Mouse (Mus musculus): ENCODE results near the gene E130218I03Rik. TPM values are rescaled to one million over a fixed set of nuclear protein-coding genes. Genes with fewer than 3 reads are reported as not detected.

Gene E130218I03Rik
- polyA plus RNA-seq, 2 experiments = 0.10 to 0.67 TPM

- ATAC-seq (ENCODE audit: low FRiP score, low read depth) = no peak
- WGBS = 61% methylated on average over 11 of the region's 11 CpGs
- no peak overlapping the region for H3K9ac ChIP-seq (ENCODE audit: low read depth, low read length, severe bottlenecking)
- no peak overlapping the region for H3K4me3 ChIP-seq (replicated peaks; ENCODE audit: low read length)
- no peak overlapping the region for H3K4me2 ChIP-seq (replicated peaks; ENCODE audit: low read depth, low read length, severe bottlenecking)
- H3K27me3 ChIP-seq (ENCODE audit: control insufficient read depth, insufficient read depth, low read length) = no peaks in the 10 kb centered on the region
- no peaks in the 10 kb centered on the region for H3K4me1 ChIP-seq (ENCODE audit: control insufficient read depth, insufficient read depth, low read length)
- no peaks in the 10 kb centered on the region for H3K36me3 ChIP-seq (ENCODE audit: control insufficient read depth, insufficient read depth, low read length)
- H3K9me3 ChIP-seq (ENCODE audit: control insufficient read depth, low read length) = no peaks in the 10 kb centered on the region
- no peak overlapping the region for H3K27ac ChIP-seq (replicated peaks; ENCODE audit: low read depth, low read length)
- DNase-seq (ENCODE audit: low spot score) = no peak
- TF ChIP-seq POLR2A (IDR thresholded peaks at IDR 0.05; ENCODE audit: borderline replicate concordance, extremely low read depth, insufficient read depth, insufficient read length) = no peak
These were observed 20.5 kb upstream of the E130218I03Rik start for GRCm38 (mm10) chr4:134222793-134223600.

- no peak for TF ChIP-seq POLR2A (IDR thresholded peaks at IDR 0.05; ENCODE audit: borderline replicate concordance, extremely low read depth, insufficient read depth, insufficient read length)
- no peak within 1 kb of the TSS for H3K4me3 ChIP-seq (replicated peaks; ENCODE audit: low read length)
- H3K4me2 ChIP-seq (replicated peaks; ENCODE audit: low read depth, low read length, severe bottlenecking) = no peak within 1 kb of the TSS
- H3K9ac ChIP-seq (ENCODE audit: low read depth, low read length, severe bottlenecking) = no peak within 1 kb of the TSS
- no peaks in the 10 kb centered on the region for H3K9me3 ChIP-seq (ENCODE audit: control insufficient read depth, low read length)
- DNase-seq (ENCODE audit: low spot score) (no peak), ATAC-seq (ENCODE audit: low FRiP score, low read depth) (no peak)
- H3K27ac ChIP-seq (replicated peaks; ENCODE audit: low read depth, low read length) = no peak within 1 kb of the TSS
- H3K36me3 ChIP-seq (ENCODE audit: control insufficient read depth, insufficient read depth, low read length) = no peaks in the 10 kb centered on the region
- WGBS = 72% methylated on average over 8 of the region's 8 CpGs
- H3K27me3 ChIP-seq (ENCODE audit: control insufficient read depth, insufficient read depth, low read length) = no peaks in the 10 kb centered on the region
- H3K4me1 ChIP-seq (ENCODE audit: control insufficient read depth, insufficient read depth, low read length) = no peaks in the 10 kb centered on the region
These were observed 16.3 kb upstream of the E130218I03Rik start, which contains the start of gene Catsper4 for GRCm38 (mm10) chr4:134227194-134227593. Gene Catsper4 (minus strand): TSS chr4:134227383.

- ATAC-seq (ENCODE audit: low FRiP score, low read depth) = no peak
- DNase-seq (ENCODE audit: low spot score) = no peak
These were observed 13.0 kb upstream of the E130218I03Rik start for GRCm38 (mm10) chr4:134230431-134230830.

GRCm38 (mm10) chr4:134234876-134235275 is 8.6 kb upstream of the E130218I03Rik start:
- H3K4me2 ChIP-seq (replicated peaks; ENCODE audit: low read depth, low read length, severe bottlenecking) = no peak overlapping the region
- H3K36me3 ChIP-seq (ENCODE audit: control insufficient read depth, insufficient read depth, low read length) = no peaks in the 10 kb centered on the region
- ATAC-seq (ENCODE audit: low FRiP score, low read depth) (no peak), DNase-seq (ENCODE audit: low spot score) (no peak)
- H3K9me3 ChIP-seq (ENCODE audit: control insufficient read depth, low read length) = no peaks in the 10 kb centered on the region
- H3K4me3 ChIP-seq (replicated peaks; ENCODE audit: low read length) = no peak overlapping the region
- WGBS = 83% methylated on average over 5 of the region's 5 CpGs
- peaks cover 21% of the 10 kb centered on the region for H3K27me3 ChIP-seq (ENCODE audit: control insufficient read depth, insufficient read depth, low read length)
- H3K9ac ChIP-seq (ENCODE audit: low read depth, low read length, severe bottlenecking) = no peak overlapping the region
- no peak for TF ChIP-seq POLR2A (IDR thresholded peaks at IDR 0.05; ENCODE audit: borderline replicate concordance, extremely low read depth, insufficient read depth, insufficient read length)
- no peak overlapping the region for H3K27ac ChIP-seq (replicated peaks; ENCODE audit: low read depth, low read length)
- 0 out of 2 replicates have a peak, but pooled peaks cover 6% of the 10 kb centered on the region for H3K4me1 ChIP-seq (ENCODE audit: control insufficient read depth, insufficient read depth, low read length)

More at GRCm38 (mm10) chr4:134230431-134230830, 13.0 kb upstream of the E130218I03Rik start:
- 31% methylated on average over 8 of the region's 8 CpGs for WGBS
- Histone ChIP-seq H3K4me3 (replicated peaks; ENCODE audit: low read length) (no peak overlapping the region), H3K27me3 (ENCODE audit: control insufficient read depth, insufficient read depth, low read length) (no peaks in the 10 kb centered on the region), H3K4me2 (replicated peaks; ENCODE audit: low read depth, low read length, severe bottlenecking) (no peak overlapping the region), H3K9ac (ENCODE audit: low read depth, low read length, severe bottlenecking) (no peak overlapping the region), H3K4me1 (ENCODE audit: control insufficient read depth, insufficient read depth, low read length) (no peaks in the 10 kb centered on the region), H3K36me3 (ENCODE audit: control insufficient read depth, insufficient read depth, low read length) (no peaks in the 10 kb centered on the region), H3K9me3 (ENCODE audit: control insufficient read depth, low read length) (no peaks in the 10 kb centered on the region), H3K27ac (replicated peaks; ENCODE audit: low read depth, low read length) (no peak overlapping the region)
- no peak for TF ChIP-seq POLR2A (IDR thresholded peaks at IDR 0.05; ENCODE audit: borderline replicate concordance, extremely low read depth, insufficient read depth, insufficient read length)

- DNase-seq (ENCODE audit: low spot score) = no peak
- no peak for ATAC-seq (ENCODE audit: low FRiP score, low read depth)
- H3K9me3 ChIP-seq (ENCODE audit: control insufficient read depth, low read length) = no peaks in the 10 kb centered on the region
- H3K4me2 ChIP-seq (replicated peaks; ENCODE audit: low read depth, low read length, severe bottlenecking) = peak overlapping the region; percentile 34
- no peaks in the 10 kb centered on the region for H3K36me3 ChIP-seq (ENCODE audit: control insufficient read depth, insufficient read depth, low read length)
- H3K27ac ChIP-seq (replicated peaks; ENCODE audit: low read depth, low read length) = no peak overlapping the region
- peak overlapping the region; percentile 27 for H3K4me3 ChIP-seq (replicated peaks; ENCODE audit: low read length)
- no peak for TF ChIP-seq POLR2A (IDR thresholded peaks at IDR 0.05; ENCODE audit: borderline replicate concordance, extremely low read depth, insufficient read depth, insufficient read length)
- H3K4me1 ChIP-seq (ENCODE audit: control insufficient read depth, insufficient read depth, low read length) = 0 out of 2 replicates have a peak, but pooled peaks cover 6% of the 10 kb centered on the region
- H3K9ac ChIP-seq (ENCODE audit: low read depth, low read length, severe bottlenecking) = peak overlapping the region; percentile 44
- WGBS = 26% methylated on average over 19 of the region's 19 CpGs
- H3K27me3 ChIP-seq (ENCODE audit: control insufficient read depth, insufficient read depth, low read length) = peaks cover 21% of the 10 kb centered on the region
These were observed 5.7 kb upstream of the E130218I03Rik start for GRCm38 (mm10) chr4:134237582-134238278.

Measured in limb, embryonic 14.5 days (tissue).